Mouse (Mus musculus) adrenal gland, adult 10 weeks (tissue): ENCODE results near the gene Eid3. TPM values are rescaled to one million over a fixed set of nuclear protein-coding genes. Genes with fewer than 3 reads are reported as not detected.

Experiments
- polyA plus RNA-seq: library from polyadenylated mRNA; stranded (reverse); fragments of 350-450 nt; fragmentation: Illumina TruSeq; extraction: RNeasy Lipid Tissue Mini Kit (QIAGEN cat#74804); gene quantifications from one replicate; pipeline ENCODE4 v1.2.3, GENCODE M21; 2014; ENCODE audit warnings: low read depth, low replicate concordance

The Eid3 gene
- polyA plus RNA-seq, result not detected

GRCm38 (mm10) chr10:82866356-82866755 is at the start of gene Eid3:
TSS of gene Eid3 (plus strand) at chr10:82866626.

GRCm38 (mm10) chr10:82833926-82834325 is 32.5 kb upstream of the Eid3 start, which contains the start of gene Txnrd1:
TSS of gene Txnrd1 (plus strand) at chr10:82833951.

Other genes with a start within 250 kb of the Eid3 start
- gene 1190007I07Rik, start 243.4 kb upstream of the Eid3 start, polyA plus RNA-seq, result 15.3 TPM
- gene Tdg, start 236.8 kb upstream of the Eid3 start, polyA plus RNA-seq, result 30.9 TPM
- 2.4 TPM for gene Glt8d2, start 176.0 kb upstream of the Eid3 start, polyA plus RNA-seq
- 103 TPM for gene Hcfc2, start 170.5 kb upstream of the Eid3 start, polyA plus RNA-seq
- 32.2 TPM for gene Nfyb, start 102.5 kb upstream of the Eid3 start, polyA plus RNA-seq
- 98.3 TPM for gene Txnrd1, start 32.7 kb upstream of the Eid3 start, polyA plus RNA-seq
- gene Chst11, start 118.9 kb downstream of the Eid3 start, polyA plus RNA-seq, result 86.5 TPM